Mouse (Mus musculus): ENCODE measurements around the gene Cfap61. TPM values are rescaled to one million over a fixed set of nuclear protein-coding genes. Genes with fewer than 3 reads are reported as not detected.

The Cfap61 gene
- polyA plus RNA-seq, 1 experiment, result 4.0 TPM

GRCm38 (mm10) chr2:146067364-146067763 lies 132.8 kb downstream of the Cfap61 start:
- DNase-seq (ENCODE audit: extremely low spot score in 1 of 2, low spot score in 1 of 2), result no peak

GRCm38 (mm10) chr2:146073300-146073699 lies 138.7 kb downstream of the Cfap61 start:
- no peak for DNase-seq (ENCODE audit: extremely low spot score in 1 of 2, low spot score in 1 of 2)

- no peak for DNase-seq (ENCODE audit: extremely low spot score in 1 of 2, low spot score in 1 of 2)
Observed at GRCm38 (mm10) chr2:146077117-146077516, 142.5 kb downstream of the Cfap61 start.

GRCm38 (mm10) chr2:146080282-146080681 lies 145.7 kb downstream of the Cfap61 start:
- no peak for DNase-seq (ENCODE audit: extremely low spot score in 1 of 2, low spot score in 1 of 2)

GRCm38 (mm10) chr2:146083326-146083871 lies 148.8 kb downstream of the Cfap61 start:
- no peak for DNase-seq (ENCODE audit: extremely low spot score in 1 of 2, low spot score in 1 of 2)

- DNase-seq (ENCODE audit: extremely low spot score in 1 of 2, low spot score in 1 of 2), result no peak
Observed at GRCm38 (mm10) chr2:146087411-146087810, 152.8 kb downstream of the Cfap61 start.

GRCm38 (mm10) chr2:146089157-146089692 lies 154.6 kb downstream of the Cfap61 start:
- DNase-seq (ENCODE audit: extremely low spot score in 1 of 2, low spot score in 1 of 2), result no peak

GRCm38 (mm10) chr2:146097532-146097931 lies 162.9 kb downstream of the Cfap61 start:
- no peak for DNase-seq (ENCODE audit: extremely low spot score in 1 of 2, low spot score in 1 of 2)

- DNase-seq (ENCODE audit: extremely low spot score in 1 of 2, low spot score in 1 of 2), result no peak
Observed at GRCm38 (mm10) chr2:146098853-146099717, 164.5 kb downstream of the Cfap61 start.

GRCm38 (mm10) chr2:146099838-146100237 lies 165.3 kb downstream of the Cfap61 start:
- no peak for DNase-seq (ENCODE audit: extremely low spot score in 1 of 2, low spot score in 1 of 2)

GRCm38 (mm10) chr2:146100489-146101060 lies 166.0 kb downstream of the Cfap61 start:
- DNase-seq (ENCODE audit: extremely low spot score in 1 of 2, low spot score in 1 of 2), result no peak

GRCm38 (mm10) chr2:146102600-146102999 lies 168.0 kb downstream of the Cfap61 start:
- no peak for DNase-seq (ENCODE audit: extremely low spot score in 1 of 2, low spot score in 1 of 2)

- DNase-seq (ENCODE audit: extremely low spot score in 1 of 2, low spot score in 1 of 2), result no peak
Observed at GRCm38 (mm10) chr2:146105341-146105740, 170.8 kb downstream of the Cfap61 start.

- DNase-seq (ENCODE audit: extremely low spot score in 1 of 2, low spot score in 1 of 2), result no peak
Observed at GRCm38 (mm10) chr2:146107980-146108379, 173.4 kb downstream of the Cfap61 start.

GRCm38 (mm10) chr2:146109921-146110320 lies 175.3 kb downstream of the Cfap61 start:
- DNase-seq (ENCODE audit: extremely low spot score in 1 of 2, low spot score in 1 of 2), result no peak

GRCm38 (mm10) chr2:146116282-146116681 lies 181.7 kb downstream of the Cfap61 start:
- DNase-seq (ENCODE audit: extremely low spot score in 1 of 2, low spot score in 1 of 2), result no peak

GRCm38 (mm10) chr2:146116726-146117125 lies 182.1 kb downstream of the Cfap61 start:
- no peak for DNase-seq (ENCODE audit: extremely low spot score in 1 of 2, low spot score in 1 of 2)

- DNase-seq (ENCODE audit: extremely low spot score in 1 of 2, low spot score in 1 of 2), result no peak
Observed at GRCm38 (mm10) chr2:146117191-146117914, 182.8 kb downstream of the Cfap61 start.

- DNase-seq (ENCODE audit: extremely low spot score in 1 of 2, low spot score in 1 of 2), result no peak
Observed at GRCm38 (mm10) chr2:146117915-146118403, 183.4 kb downstream of the Cfap61 start.

GRCm38 (mm10) chr2:146121551-146121950 lies 187.0 kb downstream of the Cfap61 start:
- DNase-seq (ENCODE audit: extremely low spot score in 1 of 2, low spot score in 1 of 2), result no peak

- no peak for DNase-seq (ENCODE audit: extremely low spot score in 1 of 2, low spot score in 1 of 2)
Observed at GRCm38 (mm10) chr2:146125129-146125528, 190.5 kb downstream of the Cfap61 start.
